Mouse (Mus musculus) frontal cortex, postnatal 10 days (tissue): ENCODE results near the gene Aloxe3.
A peak's percentile ranks its signal among the peaks of the same experiment; 100 is the strongest.

Experiments used
- DNase-seq, 2 experiments: peaks; one replicate each; pipeline ENCODE4 v3.0.0; 2022; ENCODE audit warnings: low spot score in 2 of 2, mixed read lengths in 1 of 2

Gene Aloxe3

GRCm38 (mm10) chr11:69094697-69095429 is 30.8 kb upstream of the Aloxe3 start, which contains the start of gene Per1:
TSS of gene Per1 (plus strand) at chr11:69095217.
- DNase-seq: peak; percentile 100

DNA sequence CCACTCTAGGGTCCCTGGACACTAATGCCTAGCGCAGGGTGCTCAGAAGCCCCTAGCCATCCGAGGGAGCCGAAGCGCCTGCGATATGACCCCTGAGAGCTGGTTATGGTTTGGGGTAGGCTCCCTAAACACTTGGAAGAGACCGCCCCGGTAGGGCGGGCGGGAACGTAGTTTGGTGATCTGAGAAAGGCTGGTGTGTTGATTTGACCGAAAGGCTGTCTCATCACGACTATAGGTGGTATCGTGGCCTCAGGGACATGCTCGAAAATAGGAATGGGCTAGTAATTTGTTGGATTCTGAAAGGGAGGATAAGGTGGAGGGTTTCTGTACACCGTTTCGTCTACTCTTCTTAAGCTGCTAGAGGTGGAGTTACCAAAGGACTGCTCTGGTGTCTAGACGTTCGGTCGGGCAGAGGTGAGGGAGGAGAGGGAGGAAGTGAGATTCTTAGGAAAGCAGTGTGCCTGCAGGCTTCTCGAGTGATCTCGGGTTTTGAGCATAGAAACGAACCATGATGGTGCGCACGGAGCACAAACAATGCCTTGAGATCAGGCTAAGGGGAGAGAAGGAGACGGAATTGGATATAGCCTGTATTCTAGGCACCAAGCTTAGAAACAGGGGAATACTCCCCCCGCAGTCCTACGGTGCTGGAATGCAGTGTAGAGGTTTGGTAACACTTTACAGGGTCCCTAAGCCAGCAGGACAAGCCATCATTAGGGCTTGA is 30.0 kb upstream of the Aloxe3 start:
- peak in 1 of 2 experiments; percentile 29 for DNase-seq

GRCm38 (mm10) chr11:69096360-69096986 is 29.2 kb upstream of the Aloxe3 start:
- DNase-seq: no peak

- DNase-seq: peak; percentile 94 to 97
Measured at GRCm38 (mm10) chr11:69096987-69097900, 28.5 kb upstream of the Aloxe3 start.

GRCm38 (mm10) chr11:69098039-69098761 is 27.5 kb upstream of the Aloxe3 start:
- no peak for DNase-seq

- DNase-seq: peak; percentile 93 to 95
Measured at GRCm38 (mm10) chr11:69098762-69099091, 27.0 kb upstream of the Aloxe3 start.

DNA sequence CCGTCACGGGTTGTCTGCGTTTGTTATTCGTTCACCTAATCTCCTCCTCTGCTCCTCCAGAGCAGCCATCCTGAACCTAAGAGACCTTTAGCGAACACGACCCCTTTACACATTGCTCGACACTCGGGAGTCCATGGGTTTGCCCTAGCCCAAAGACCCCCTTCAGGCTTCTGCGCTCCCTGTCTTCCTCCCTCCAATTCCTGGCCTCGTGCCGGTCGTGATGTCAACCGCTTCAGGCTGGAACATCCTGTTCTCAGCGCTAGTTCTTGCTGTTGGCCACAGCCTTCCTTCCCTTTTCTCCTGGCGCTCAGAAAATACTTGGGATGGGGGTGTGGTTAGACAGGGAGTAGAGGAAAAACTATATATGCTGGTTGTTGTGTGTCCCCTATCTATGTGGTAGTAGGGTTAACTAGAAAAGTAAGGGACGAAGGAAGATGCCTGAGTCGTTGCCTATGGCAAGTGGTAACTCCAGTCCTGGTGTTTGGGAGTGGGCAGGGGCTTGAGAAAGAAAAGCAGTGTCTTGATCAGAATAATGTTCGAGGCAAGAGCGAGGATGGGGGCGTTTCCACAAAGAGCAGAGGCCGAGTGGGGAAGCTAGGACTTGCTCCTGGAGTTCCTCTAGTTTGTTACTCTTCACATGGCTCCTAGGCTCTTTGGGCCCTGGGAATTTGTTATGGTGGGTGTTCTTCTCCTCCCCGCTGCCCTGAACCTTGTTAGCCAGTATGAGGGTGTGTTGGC is 26.4 kb upstream of the Aloxe3 start:
- peak in 1 of 2 experiments; percentile 72 for DNase-seq

GRCm38 (mm10) chr11:69099915-69100345 is 25.8 kb upstream of the Aloxe3 start:
- peak; percentile 88 to 92 for DNase-seq

DNA sequence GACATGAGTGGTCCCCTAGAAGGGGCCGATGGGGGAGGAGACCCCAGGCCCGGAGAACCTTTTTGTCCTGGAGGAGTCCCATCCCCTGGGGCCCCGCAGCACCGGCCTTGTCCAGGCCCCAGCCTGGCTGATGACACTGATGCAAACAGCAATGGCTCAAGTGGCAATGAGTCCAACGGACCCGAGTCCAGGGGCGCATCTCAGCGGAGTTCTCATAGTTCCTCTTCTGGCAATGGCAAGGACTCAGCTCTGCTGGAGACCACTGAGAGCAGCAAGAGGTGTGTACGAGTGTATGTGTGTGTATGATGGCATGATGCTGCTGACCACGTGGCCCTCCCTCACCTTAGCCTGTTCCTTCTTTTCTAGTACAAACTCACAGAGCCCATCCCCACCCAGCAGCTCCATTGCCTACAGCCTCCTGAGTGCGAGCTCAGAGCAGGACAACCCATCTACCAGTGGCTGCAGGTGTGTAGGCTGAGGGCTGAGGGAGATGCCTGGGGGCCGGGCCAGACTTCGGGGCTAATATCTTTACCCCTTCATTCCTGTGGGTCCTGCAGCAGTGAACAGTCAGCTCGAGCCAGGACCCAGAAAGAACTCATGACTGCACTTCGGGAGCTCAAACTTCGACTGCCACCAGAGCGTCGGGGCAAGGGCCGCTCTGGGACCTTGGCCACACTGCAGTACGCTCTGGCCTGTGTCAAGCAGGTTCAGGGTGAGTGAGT is 24.9 kb upstream of the Aloxe3 start:
- peak; percentile 13 to 54 for DNase-seq

DNA sequence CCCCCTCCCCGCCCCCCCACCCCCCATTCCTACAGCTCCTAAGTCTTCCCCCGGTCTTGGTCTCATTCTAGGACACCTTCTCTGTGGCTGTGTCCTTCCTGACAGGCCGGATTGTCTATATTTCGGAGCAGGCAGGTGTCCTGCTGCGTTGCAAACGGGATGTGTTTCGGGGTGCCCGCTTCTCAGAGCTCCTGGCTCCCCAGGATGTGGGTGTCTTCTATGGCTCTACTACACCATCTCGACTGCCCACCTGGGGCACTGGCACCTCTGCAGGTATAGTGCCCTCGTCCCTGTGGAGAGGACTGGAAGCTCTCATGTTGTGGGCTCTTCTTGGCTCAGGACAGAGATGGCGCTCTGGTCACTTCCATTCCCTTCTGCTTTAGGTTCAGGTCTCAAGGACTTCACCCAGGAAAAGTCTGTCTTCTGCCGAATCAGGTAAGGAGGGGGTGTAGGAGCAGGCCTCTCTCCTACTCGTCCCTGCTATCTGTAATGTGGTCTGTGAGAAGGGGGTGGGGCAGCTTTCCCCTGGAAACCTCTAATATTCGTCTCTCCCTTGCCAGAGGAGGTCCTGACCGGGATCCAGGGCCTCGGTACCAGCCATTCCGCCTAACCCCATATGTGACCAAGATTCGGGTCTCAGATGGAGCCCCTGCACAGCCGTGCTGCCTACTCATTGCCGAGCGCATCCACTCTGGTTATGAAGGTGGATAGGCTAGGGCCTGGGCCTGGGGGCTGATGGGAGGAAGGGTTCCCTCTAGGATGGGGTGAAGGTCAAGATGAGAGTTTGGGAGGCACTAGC is 23.9 kb upstream of the Aloxe3 start:
- peak in 1 of 2 experiments; percentile 7 for DNase-seq

DNA sequence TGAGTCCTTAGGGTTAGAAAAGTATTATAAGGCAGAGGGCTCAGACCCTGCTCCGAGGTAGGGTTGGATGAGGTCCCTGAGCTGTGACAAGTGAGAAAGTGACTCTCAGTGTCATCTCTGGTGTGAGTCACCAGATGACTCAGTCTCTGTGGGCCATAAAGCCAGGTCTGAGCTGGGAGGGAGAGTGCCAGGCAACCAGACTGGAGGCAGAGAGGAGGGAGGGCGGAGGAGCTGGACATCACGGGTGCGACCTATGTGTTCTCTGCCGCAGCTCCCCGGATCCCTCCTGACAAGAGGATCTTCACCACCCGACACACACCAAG is 23.3 kb upstream of the Aloxe3 start:
- no peak for DNase-seq

DNA sequence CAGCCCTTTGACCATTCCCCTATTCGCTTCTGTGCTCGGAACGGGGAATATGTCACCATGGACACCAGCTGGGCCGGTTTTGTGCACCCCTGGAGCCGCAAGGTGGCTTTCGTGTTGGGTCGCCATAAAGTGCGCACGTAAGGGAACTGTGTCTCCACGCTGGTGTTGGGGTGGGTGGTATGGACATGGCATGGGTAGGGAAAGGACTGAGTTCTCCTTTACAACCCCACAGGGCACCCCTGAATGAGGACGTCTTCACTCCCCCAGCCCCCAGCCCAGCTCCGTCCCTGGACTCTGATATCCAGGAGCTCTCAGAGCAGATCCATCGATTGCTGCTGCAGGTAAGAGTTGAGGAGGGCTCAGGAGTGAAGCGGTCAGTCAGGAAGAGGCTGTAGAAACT is 22.6 kb upstream of the Aloxe3 start:
- DNase-seq: peak; percentile 3 to 8

DNA sequence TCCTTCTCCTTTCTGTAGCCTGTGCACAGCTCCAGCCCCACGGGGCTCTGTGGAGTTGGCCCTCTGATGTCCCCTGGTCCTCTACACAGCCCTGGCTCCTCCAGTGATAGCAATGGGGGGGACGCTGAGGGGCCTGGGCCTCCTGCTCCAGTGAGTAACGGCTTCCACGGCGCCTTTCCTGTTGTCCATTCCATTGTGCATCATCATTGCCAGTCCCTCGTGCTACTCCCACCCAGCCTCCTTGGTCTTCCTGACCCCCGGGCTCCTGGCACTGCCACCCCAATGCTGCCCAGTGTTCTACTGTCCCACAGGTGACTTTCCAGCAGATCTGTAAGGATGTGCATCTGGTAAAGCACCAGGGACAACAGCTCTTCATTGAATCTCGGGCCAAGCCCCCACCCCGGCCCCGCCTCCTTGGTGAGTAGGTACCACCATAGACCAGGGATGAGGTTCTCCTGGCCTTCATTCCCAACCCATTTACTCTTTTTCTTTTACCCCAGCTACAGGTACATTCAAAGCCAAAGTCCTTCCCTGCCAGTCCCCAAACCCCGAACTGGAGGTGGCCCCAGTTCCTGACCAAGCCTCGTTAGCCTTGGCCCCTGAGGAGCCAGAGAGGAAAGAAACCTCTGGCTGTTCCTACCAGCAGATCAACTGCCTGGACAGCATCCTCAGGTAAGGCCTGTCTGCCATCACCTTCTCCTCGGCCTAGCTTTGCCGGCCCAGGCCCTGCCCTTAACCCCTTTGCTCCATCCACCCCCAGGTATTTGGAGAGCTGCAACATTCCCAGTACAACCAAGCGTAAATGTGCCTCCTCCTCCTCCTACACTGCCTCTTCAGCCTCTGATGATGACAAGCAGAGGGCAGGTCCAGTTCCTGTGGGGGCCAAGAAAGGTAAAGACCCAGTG is 21.9 kb upstream of the Aloxe3 start:
- DNase-seq: peak; percentile 8 to 9

DNA sequence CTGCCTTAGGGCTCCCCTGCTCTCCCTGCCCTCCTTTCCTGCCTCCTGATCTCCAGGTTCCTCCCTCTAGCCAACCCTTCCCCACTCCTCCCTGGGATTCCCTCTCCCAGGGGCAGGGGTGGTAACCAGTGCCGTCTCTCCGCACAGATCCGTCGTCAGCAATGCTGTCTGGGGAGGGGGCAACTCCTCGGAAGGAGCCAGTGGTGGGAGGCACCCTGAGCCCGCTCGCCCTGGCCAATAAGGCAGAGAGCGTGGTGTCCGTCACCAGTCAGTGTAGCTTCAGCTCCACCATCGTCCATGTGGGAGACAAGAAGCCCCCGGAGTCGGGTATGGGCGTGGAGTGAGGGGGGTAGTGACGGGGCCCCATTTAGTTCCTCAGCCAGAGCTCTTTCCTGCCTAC is 21.2 kb upstream of the Aloxe3 start:
- DNase-seq: no peak

DNA sequence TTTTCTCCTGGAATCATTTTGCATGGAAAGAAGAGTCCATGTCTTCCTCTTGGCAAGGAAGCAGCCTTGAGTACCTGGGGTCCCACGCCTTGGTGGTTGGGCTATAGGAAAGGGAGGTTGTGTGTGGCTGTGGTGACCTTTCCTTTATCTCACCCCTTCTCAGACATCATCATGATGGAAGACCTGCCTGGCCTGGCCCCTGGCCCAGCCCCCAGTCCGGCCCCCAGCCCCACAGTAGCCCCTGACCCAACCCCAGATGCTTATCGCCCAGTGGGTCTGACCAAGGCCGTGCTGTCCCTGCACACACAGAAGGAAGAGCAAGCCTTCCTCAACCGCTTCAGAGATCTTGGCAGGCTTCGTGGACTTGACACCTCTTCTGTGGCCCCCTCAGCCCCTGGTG is 20.5 kb upstream of the Aloxe3 start:
- DNase-seq: no peak

GRCm38 (mm10) chr11:69105796-69106195 is 19.9 kb upstream of the Aloxe3 start:
- DNase-seq: no peak

DNA sequence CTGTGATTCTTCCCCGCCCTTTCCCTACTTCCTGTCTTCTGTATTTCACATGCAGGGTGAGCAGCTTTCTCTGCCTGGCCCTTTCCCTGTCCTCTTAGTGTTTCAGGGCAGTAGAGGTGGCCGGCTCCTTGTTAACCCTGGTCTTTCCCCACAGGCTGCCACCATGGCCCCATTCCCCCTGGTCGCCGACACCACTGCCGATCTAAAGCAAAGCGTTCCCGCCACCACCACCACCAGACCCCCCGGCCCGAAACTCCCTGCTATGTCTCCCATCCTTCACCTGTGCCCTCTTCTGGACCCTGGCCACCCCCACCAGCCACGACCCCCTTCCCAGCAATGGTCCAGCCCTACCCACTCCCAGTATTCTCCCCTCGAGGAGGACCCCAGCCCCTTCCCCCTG is 19.4 kb upstream of the Aloxe3 start:
- no peak for DNase-seq

DNA sequence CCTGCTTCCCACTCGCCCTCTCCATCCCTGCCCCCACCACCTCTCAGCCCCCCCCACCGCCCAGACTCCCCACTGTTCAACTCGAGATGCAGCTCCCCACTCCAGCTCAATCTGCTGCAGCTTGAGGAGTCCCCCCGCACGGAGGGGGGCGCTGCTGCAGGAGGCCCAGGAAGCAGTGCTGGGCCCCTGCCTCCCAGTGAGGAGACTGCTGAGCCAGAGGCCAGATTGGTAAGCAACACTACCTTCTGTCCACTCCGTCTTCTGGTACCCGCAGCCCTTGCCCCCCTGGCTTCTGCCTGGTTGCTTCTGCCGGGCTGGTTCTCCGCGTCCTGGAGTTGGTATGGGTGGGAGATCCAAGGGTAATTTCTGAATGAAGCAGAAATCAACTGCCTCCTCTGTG is 18.9 kb upstream of the Aloxe3 start:
- no peak for DNase-seq
